Mouse (Mus musculus): ENCODE data around the gene Fermt3. TPM values are rescaled to one million over a fixed set of nuclear protein-coding genes. Genes with fewer than 3 reads are reported as not detected.

Gene Fermt3
- polyA plus RNA-seq, 1 experiment from 2014 or later = 105 TPM

DNA sequence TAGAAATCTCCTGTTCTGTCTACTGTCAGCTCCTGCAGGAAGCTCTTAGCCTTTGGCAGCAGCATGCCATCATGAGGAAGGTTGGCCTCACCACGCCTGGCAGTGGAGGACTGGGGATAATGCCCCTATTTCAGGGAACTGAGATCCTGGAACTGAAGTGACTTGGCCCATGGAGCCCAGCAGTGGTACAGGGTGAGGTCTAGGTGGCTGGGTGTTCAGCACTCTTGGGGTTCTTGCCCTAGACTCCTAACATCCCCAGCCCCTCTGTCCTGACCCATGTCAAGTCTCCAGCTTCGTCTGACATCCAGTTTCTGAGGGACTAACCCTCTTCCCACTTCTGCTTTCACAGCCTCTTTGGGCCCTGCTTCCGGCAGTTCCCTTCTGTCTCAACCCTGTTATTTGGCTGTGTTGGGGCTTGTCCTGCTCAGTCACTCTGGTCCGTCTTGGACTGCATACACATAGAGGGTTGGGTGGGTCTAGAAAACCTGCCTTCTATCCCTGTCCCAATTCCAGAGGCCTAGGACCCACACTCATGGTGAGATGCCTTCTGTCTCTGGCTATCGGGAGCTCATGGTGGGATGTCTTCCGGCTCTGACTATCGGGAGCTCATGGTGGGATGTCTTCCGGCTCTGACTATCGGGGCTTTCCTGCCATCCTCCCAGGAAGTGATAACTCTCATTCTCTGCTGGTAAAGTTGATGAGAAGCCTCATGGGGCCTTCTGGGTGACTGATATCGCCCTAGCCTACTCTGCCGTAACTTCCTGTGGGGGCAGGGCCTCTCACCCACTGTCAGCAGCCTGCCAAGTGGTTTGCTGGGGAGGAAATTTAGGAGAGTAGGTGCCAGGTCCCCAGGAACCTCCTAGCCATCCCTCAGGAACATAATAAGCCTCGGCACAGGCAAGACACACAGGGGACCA, 1.5 kb downstream of the Fermt3 start:
- H3K4me3 ChIP-seq (ENCODE audit: low read depth, low read length) = peak overlapping the region; percentile 76
- peak; percentile 85 for ATAC-seq (ENCODE audit: low read depth)
- H3K27me3 ChIP-seq (ENCODE audit: control insufficient read depth, insufficient read depth, low read depth, low read length) = no peaks in the 10 kb centered on the region
- H3K4me2 ChIP-seq (ENCODE audit: low read depth, low read length) = peak overlapping the region; percentile 66
- peak overlapping the region; percentile 82 for H3K9ac ChIP-seq (ENCODE audit: low read depth, low read length)
- peaks cover 43% of the 10 kb centered on the region for H3K36me3 ChIP-seq (ENCODE audit: control insufficient read depth, insufficient read depth)
- peaks cover 18% of the 10 kb centered on the region for H3K4me1 ChIP-seq (ENCODE audit: control insufficient read depth, low read depth, low read length)
- H3K27ac ChIP-seq (ENCODE audit: low read length) = peak overlapping the region; percentile 90
- H3K9me3 ChIP-seq (replicated peaks; ENCODE audit: control insufficient read depth, low read length) = no peaks in the 10 kb centered on the region
- 12% methylated on average over 12 of the region's 12 CpGs for WGBS (ENCODE audit: insufficient replicate concordance)

DNA sequence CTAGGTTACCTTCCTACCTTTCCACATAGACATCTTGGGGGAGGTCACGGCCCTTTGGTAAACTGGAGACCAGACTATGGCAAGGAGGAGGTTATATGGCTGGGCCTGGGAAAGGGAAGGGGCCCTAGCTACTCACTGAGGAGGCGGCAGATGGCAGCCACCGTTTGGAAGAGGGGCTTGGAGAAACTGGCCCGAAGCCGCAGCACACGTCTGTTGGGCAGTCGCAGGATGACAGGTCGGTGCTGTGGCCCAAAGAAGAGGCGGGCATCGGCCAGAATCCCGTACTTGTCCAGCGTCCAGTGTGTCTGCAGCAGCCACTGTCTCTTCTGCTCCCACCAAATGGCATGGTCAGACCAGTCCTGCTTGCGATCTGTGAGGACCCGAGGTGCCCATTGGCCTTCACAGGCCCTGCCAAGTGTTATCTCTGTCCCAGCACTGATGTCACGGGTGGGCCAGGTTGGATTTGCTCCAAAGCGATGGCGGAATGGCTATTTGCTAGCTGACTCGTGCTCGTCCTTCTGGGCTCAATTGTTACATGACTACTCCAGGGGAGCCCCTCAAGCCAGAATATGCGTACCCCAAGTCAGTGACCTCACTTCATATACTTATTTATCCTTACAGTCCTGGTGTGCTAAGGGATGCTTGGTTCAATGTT, 4.7 kb downstream of the Fermt3 start:
- Histone ChIP-seq H3K9ac (ENCODE audit: low read depth, low read length) (no peak overlapping the region), H3K4me2 (ENCODE audit: low read depth, low read length) (no peak overlapping the region), H3K4me1 (ENCODE audit: control insufficient read depth, low read depth, low read length) (peaks cover 11% of the 10 kb centered on the region), H3K27me3 (ENCODE audit: control insufficient read depth, insufficient read depth, low read depth, low read length) (no peaks in the 10 kb centered on the region), H3K4me3 (ENCODE audit: low read depth, low read length) (no peak overlapping the region), H3K36me3 (ENCODE audit: control insufficient read depth, insufficient read depth) (peaks cover 22% of the 10 kb centered on the region), H3K9me3 (replicated peaks; ENCODE audit: control insufficient read depth, low read length) (no peaks in the 10 kb centered on the region), H3K27ac (ENCODE audit: low read length) (no peak overlapping the region)
- 89% methylated on average over 20 of the region's 20 CpGs for WGBS (ENCODE audit: insufficient replicate concordance)
- no peak for ATAC-seq (ENCODE audit: low read depth)

DNA sequence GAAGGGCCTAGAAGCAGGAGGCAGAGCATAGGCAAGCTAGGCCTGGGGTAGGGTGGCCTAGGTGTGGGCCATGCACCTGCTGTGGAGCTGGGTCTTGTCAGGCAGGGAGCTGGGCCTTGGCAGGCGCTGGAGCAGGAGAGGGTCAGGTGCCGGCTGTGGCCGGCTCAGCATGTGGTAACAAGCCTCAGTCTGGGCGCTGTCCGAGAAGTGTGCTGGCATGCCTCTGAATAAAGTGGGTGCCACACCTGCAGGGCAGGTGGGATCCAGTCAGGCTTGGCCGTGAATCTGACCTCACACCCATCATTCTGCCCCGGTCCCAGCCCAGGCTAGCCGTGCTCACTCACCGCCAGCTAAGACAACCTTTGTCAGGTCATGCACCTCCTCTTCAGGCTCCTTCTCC, 5.3 kb downstream of the Fermt3 start:
- no peak overlapping the region for H3K9ac ChIP-seq (ENCODE audit: low read depth, low read length)
- H3K9me3 ChIP-seq (replicated peaks; ENCODE audit: control insufficient read depth, low read length) = no peaks in the 10 kb centered on the region
- H3K36me3 ChIP-seq (ENCODE audit: control insufficient read depth, insufficient read depth) = peaks cover 22% of the 10 kb centered on the region
- no peak overlapping the region for H3K4me3 ChIP-seq (ENCODE audit: low read depth, low read length)
- H3K27ac ChIP-seq (ENCODE audit: low read length) = no peak overlapping the region
- H3K27me3 ChIP-seq (ENCODE audit: control insufficient read depth, insufficient read depth, low read depth, low read length) = no peaks in the 10 kb centered on the region
- ATAC-seq (ENCODE audit: low read depth) = no peak
- WGBS (ENCODE audit: insufficient replicate concordance) = 92% methylated on average over 9 of the region's 9 CpGs
- no peak overlapping the region for H3K4me2 ChIP-seq (ENCODE audit: low read depth, low read length)
- peaks cover 11% of the 10 kb centered on the region for H3K4me1 ChIP-seq (ENCODE audit: control insufficient read depth, low read depth, low read length)

DNA sequence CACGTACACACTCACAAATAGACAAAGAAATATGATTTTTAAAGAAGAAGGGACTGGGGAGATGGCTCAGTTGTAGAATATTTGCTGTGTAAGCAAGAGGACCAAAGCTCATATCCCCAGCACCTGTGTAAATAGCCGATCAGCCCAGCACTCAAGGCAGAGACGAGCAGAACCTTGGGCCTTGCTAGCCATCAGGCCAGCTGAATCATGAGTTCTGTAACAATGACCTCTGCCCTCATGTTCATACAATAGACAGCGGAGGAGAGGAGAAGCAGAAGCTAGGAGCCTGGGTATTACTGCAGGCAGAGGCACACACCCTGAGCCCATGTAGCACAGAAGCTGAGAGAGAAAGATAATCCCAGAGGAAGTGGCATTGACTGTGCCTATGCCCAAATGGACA, 6.8 kb downstream of the Fermt3 start:
- 0 out of 2 replicates have a peak, but pooled peaks have one; percentile 11 for ATAC-seq (ENCODE audit: low read depth)

DNA sequence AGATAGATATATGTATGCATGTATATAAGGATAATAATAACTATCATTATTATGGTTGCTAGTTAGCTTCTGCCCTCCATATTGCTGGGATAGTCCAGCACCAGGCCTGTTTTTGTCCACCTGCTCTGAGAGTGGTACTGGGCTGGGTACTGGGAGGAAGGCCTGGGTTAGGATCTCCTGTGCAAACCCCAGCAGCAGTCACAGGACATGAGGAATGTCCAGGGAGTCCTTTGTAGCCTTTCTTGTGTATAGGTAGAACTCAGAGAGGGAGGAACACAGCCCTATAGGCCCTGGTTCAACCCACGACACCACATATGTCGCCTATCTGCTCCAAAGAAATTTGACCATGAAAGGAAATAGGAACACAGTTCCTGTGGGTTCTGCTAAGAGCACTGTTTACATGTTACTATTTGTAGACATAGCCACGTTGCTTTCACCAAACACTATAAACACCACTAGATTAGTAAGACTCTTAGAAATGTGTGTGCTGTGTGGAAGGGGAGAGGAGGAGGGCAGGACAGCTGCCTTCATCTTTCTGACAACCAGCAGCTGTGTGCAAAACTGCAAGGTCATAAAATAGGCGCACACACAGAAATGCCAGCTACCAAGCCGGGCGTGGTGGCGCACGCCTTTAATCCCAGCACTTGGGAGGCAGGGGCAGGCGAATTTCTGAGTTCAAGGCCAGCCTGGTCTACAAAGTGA, 12.2 kb downstream of the Fermt3 start:
- Histone ChIP-seq H3K9me3 (replicated peaks; ENCODE audit: control insufficient read depth, low read length) (no peaks in the 10 kb centered on the region), H3K9ac (ENCODE audit: low read depth, low read length) (no peak overlapping the region), H3K36me3 (ENCODE audit: control insufficient read depth, insufficient read depth) (peaks cover 9% of the 10 kb centered on the region), H3K4me3 (ENCODE audit: low read depth, low read length) (no peak overlapping the region), H3K4me2 (ENCODE audit: low read depth, low read length) (no peak overlapping the region), H3K27ac (ENCODE audit: low read length) (no peak overlapping the region), H3K4me1 (ENCODE audit: control insufficient read depth, low read depth, low read length) (no peaks in the 10 kb centered on the region), H3K27me3 (ENCODE audit: control insufficient read depth, insufficient read depth, low read depth, low read length) (no peaks in the 10 kb centered on the region)
- 83% methylated on average over 9 of the region's 9 CpGs for WGBS (ENCODE audit: insufficient replicate concordance)
- ATAC-seq (ENCODE audit: low read depth) = no peak

More for the DNA sequence above, 6.8 kb downstream of the Fermt3 start:
- WGBS (ENCODE audit: insufficient replicate concordance) = 67% methylated on average over 4 of the region's 4 CpGs
- no peak overlapping the region for H3K4me2 ChIP-seq (ENCODE audit: low read depth, low read length)
- H3K9me3 ChIP-seq (replicated peaks; ENCODE audit: control insufficient read depth, low read length) = no peaks in the 10 kb centered on the region
- H3K27ac ChIP-seq (ENCODE audit: low read length) = no peak overlapping the region
- peaks cover 8% of the 10 kb centered on the region for H3K4me1 ChIP-seq (ENCODE audit: control insufficient read depth, low read depth, low read length)
- no peak overlapping the region for H3K4me3 ChIP-seq (ENCODE audit: low read depth, low read length)
- peaks cover 22% of the 10 kb centered on the region for H3K36me3 ChIP-seq (ENCODE audit: control insufficient read depth, insufficient read depth)
- H3K27me3 ChIP-seq (ENCODE audit: control insufficient read depth, insufficient read depth, low read depth, low read length) = no peaks in the 10 kb centered on the region
- no peak overlapping the region for H3K9ac ChIP-seq (ENCODE audit: low read depth, low read length)

DNA sequence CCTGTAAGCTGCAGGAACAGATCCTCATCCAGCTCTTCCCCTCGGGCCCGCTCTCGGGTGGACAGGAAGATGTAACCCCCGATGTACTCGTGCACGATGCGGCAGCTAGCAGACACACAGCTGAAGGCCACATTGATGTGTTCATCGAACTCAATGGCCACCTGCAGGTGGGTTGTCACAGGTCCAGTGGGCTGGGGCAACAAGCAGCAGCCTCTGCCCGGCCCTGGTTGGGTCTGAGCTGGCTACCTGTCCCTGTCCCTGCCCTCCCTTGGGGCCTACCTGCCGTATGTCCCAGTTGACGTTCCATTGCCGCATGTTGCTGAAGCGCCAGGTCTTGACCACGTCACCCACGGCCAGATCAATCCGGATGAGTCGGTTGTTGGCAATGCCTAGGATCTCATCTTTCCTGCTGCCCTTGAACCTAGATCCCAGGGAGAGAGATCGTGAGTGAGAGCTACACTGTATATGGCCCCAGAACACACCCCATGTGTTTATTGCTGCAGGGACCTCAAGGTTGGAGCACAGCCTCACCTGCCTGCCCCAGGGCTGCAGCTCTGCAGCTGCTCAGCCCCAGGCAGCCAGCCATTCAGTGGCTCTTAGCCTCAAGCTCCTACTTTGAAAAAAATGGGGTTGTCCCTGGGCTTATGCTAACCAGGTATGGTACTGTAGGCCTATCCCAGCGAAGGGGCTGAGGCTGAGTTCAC, 19.8 kb downstream of the Fermt3 start:
- Histone ChIP-seq H3K27me3 (ENCODE audit: control insufficient read depth, insufficient read depth, low read depth, low read length) (no peaks in the 10 kb centered on the region), H3K4me2 (ENCODE audit: low read depth, low read length) (no peak overlapping the region), H3K36me3 (ENCODE audit: control insufficient read depth, insufficient read depth) (peaks cover 43% of the 10 kb centered on the region), H3K4me1 (ENCODE audit: control insufficient read depth, low read depth, low read length) (peaks cover 18% of the 10 kb centered on the region), H3K9ac (ENCODE audit: low read depth, low read length) (no peak overlapping the region), H3K4me3 (ENCODE audit: low read depth, low read length) (no peak overlapping the region), H3K27ac (ENCODE audit: low read length) (no peak overlapping the region), H3K9me3 (replicated peaks; ENCODE audit: control insufficient read depth, low read length) (no peaks in the 10 kb centered on the region)
- ATAC-seq (ENCODE audit: low read depth) = no peak
- 86% methylated on average over 19 of the region's 19 CpGs for WGBS (ENCODE audit: insufficient replicate concordance)

DNA sequence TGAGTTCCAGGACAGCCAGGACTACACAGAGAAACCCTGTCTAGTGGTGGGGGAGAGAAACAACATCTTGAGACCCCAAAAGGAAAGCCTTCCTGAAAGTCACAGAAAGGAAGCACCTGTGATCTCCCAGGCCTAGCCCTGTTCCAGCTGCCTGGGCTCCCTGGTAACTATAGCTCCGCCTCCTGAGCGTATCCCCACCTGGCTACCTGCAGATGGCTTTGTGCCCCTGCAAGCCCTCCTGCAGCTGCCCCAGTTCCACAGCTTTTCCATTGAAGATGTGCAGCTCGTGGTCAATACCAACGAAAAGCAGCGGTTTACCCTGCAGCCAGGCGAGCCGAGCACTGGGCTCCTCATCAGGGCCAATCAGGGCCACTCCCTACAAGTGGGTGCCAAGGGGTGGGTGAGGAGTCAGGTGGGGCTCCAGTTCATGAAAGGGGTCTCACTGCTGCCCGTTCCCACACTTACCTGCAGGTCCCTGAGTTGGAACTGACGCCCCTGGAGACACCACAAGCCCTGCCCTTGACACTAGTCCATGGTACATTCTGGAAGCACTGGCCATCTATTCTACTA, 21.5 kb downstream of the Fermt3 start:
- 80% methylated on average over 9 of the region's 9 CpGs for WGBS (ENCODE audit: insufficient replicate concordance)
- Histone ChIP-seq H3K27ac (ENCODE audit: low read length) (no peak overlapping the region), H3K4me3 (ENCODE audit: low read depth, low read length) (no peak overlapping the region), H3K4me1 (ENCODE audit: control insufficient read depth, low read depth, low read length) (peaks cover 26% of the 10 kb centered on the region), H3K9me3 (replicated peaks; ENCODE audit: control insufficient read depth, low read length) (no peaks in the 10 kb centered on the region), H3K36me3 (ENCODE audit: control insufficient read depth, insufficient read depth) (peaks cover 41% of the 10 kb centered on the region), H3K4me2 (ENCODE audit: low read depth, low read length) (no peak overlapping the region), H3K9ac (ENCODE audit: low read depth, low read length) (no peak overlapping the region), H3K27me3 (ENCODE audit: control insufficient read depth, insufficient read depth, low read depth, low read length) (no peaks in the 10 kb centered on the region)
- no peak for ATAC-seq (ENCODE audit: low read depth)

DNA sequence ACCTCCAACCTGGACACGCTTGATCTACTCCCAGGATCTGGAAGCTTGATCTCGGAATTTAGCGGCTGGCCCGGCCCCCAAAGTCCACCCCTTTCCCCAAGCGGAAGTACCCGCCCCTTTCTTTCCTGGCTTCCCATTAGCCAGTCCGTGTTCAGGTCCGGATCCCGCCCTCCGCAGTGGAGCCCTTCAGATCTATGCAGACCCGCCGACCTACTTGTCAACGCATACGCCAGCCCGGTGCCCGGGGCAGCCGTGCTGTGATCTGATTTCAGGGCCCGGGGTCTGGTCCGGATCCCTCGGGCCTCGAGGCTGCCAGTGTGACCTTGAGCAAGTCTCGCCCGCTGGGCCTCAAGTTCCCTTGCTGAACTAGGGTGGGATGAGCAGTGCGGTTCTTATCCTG, 23.3 kb downstream of the Fermt3 start, which contains the start of the genes Nudt22 and Trpt1:
Gene Nudt22, minus strand, starts transcription at position 112 of the 400 bp plus-strand sequence.
Gene Trpt1, plus strand, starts transcription at position 126 of the 400 bp plus-strand sequence.
- WGBS (ENCODE audit: insufficient replicate concordance) = under 1% methylated on average over 24 of the region's 24 CpGs
- H3K9ac ChIP-seq (ENCODE audit: low read depth, low read length) = peak within 1 kb of the TSS; percentile 64
- no peaks in the 10 kb centered on the region for H3K27me3 ChIP-seq (ENCODE audit: control insufficient read depth, insufficient read depth, low read depth, low read length)
- peaks cover 34% of the 10 kb centered on the region for H3K4me1 ChIP-seq (ENCODE audit: control insufficient read depth, low read depth, low read length)
- H3K4me2 ChIP-seq (ENCODE audit: low read depth, low read length) = peak within 1 kb of the TSS; percentile 89
- peak within 1 kb of the TSS; percentile 22; the same call in 1 of the 2 replicates for H3K27ac ChIP-seq (ENCODE audit: low read length)
- ATAC-seq (ENCODE audit: low read depth) = peak; percentile 67
- H3K9me3 ChIP-seq (replicated peaks; ENCODE audit: control insufficient read depth, low read length) = no peaks in the 10 kb centered on the region
- peaks cover 26% of the 10 kb centered on the region for H3K36me3 ChIP-seq (ENCODE audit: control insufficient read depth, insufficient read depth)
- peak within 1 kb of the TSS; percentile 64 for H3K4me3 ChIP-seq (ENCODE audit: low read depth, low read length)

Measured in liver, embryonic 16.5 days (tissue).